Mouse (Mus musculus) MN1 (cell line): ENCODE results near the gene Creb3l2.
A peak's percentile ranks its signal among the peaks of the same experiment; 100 is the strongest.
"Not testable (repeated sequence)": the region's sequence is repeated elsewhere in the genome, so short reads cannot be mapped to it uniquely, and the experiment has no call there.

Source experiments
- DNase-seq: peaks from one replicate; pipeline ENCODE4 v3.0.0-alpha.2; 2016; ENCODE audit warnings: low spot score

Gene Creb3l2

GRCm38 (mm10) chr6:37409829-37410228, 32.1 kb downstream of the Creb3l2 start:
- DNase-seq: no peak

GRCm38 (mm10) chr6:37407876-37408275, 34.1 kb downstream of the Creb3l2 start:
- DNase-seq: no peak

DNA sequence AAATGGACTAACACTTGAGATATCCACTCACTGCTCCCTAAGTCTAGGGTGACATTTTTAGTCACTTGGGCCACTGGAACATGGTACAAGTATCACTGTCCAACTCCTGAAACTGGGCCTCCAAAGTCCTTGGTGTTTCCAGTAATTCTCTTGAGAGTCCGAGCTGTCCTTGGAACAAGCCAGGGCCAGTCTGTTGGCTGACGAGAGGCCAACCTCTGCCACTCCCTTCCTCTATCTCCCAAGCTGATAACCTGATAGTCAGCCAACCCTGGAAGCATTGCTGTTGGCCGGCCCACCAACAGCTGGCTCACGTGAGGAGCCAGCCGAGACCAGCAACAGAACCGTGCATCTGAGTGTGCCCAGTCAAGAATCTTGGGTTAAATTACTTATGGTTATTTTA, 35.0 kb downstream of the Creb3l2 start:
- DNase-seq: no peak

- DNase-seq: no peak
Observed at GRCm38 (mm10) chr6:37406018-37406417, 35.9 kb downstream of the Creb3l2 start.

DNA sequence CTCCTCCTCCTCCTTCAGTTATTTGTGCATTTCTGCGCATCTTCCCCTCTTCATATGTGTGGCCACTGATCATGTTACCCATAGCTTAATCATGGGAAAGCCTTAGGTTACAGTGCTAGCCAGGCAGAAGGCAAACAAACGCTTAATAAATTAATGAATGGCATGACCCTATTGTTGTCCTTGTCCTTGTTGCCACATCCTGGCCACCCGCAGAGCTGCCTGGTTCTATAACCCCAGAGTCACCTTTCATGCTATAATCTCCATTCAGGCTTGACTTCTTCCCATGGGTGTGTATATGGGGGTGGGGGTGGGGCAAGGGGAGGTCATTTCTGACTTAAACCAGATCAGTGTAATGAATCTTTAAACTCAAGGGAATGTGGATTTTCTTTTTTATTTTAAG, 37.6 kb downstream of the Creb3l2 start:
- DNase-seq: no peak

DNA sequence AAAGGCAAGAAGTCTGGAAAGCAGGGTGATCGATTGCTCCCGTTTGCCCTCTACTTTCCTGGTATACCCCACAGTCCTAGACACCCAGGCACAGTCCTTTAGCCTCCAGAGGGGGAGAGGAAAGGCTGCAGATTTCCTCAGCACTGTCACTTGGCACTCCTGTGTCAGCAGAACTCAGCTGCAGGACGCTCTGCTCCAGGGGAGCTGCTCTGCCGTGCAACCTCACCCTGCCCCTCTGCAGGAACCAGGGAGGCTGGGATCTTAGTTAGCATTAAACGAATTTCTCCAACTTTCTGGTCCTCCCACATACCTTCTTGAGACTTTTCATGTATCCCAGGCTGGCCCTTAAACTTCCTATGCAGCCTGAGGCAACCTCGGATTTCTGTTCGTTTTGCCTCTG, 40.0 kb downstream of the Creb3l2 start:
- no peak for DNase-seq

DNA sequence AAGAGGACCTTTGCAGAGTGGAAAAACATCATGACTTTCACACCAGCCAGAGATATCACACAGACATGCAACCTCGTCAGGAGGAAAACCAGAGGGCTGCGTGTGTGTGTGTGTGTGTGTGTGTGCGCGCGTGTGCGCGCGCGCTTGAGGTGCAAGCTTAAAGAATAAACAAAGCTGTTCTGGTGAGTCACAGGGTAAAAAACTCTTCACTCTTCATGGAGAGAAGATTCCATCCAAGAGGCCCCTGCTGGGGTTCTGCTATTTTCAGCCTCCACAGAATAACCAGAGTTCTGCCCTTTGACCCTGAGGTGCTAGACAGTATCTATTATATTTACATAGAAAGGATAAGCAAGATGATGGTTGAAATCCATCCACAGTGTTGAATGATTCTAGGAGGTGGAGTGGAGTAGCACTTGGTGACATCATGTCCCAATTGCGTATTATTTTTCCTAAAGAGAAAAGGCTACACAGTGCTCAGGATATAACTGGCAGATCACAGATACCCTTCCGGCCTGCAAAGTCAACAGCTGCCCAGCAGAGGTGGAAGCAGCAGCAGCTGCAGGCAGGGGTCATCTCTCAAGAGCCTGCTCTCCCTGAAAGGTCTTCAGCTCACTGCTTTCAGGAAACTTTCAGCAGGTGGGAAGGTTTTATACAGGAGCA, 41.0 kb downstream of the Creb3l2 start:
- DNase-seq: peak; percentile 39

GRCm38 (mm10) chr6:37400167-37400566, 41.8 kb downstream of the Creb3l2 start:
- no peak for DNase-seq

GRCm38 (mm10) chr6:37398943-37399342, 43.0 kb downstream of the Creb3l2 start:
- DNase-seq: peak; percentile 80

DNA sequence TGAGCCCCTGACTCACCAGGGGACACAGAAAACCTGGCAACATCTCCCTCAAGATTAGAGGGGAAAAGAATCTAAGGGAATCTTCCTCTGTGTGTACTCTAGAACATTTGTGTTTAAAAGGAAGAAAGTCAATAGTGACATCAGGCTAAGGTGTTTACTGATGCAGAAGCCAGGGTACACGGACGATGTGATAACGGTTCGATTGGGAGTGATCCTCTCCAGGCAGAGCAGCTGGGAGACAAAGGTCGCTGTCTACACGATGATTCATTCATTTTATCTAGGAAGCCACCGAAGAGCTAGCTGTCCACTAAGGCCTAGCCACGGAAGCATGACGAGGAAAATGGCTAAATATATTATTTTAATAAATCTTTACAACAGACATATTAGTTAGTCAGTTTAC, 44.0 kb downstream of the Creb3l2 start:
- peak; percentile 18 for DNase-seq

- no peak for DNase-seq
Observed at GRCm38 (mm10) chr6:37397254-37397653, 44.7 kb downstream of the Creb3l2 start.

DNA sequence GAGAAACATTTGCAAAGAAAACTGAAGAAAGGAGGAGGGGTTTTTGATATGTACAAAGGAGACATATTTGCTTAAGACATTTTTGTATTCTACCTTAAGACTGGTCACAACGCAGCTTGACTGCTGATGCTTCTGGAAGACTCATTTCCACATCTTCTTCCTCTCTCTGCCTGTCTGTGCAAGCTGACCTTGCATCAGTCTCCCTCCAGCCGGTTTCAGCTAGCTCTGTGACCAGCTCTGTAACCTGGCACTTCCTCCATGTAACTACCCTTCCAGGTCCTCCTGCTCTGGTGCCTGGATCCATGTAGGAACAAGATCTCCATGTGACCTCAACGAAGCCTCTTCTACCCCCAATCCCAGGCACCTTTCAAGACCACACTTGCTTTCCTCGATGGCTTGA, 45.8 kb downstream of the Creb3l2 start:
- no peak for DNase-seq

DNA sequence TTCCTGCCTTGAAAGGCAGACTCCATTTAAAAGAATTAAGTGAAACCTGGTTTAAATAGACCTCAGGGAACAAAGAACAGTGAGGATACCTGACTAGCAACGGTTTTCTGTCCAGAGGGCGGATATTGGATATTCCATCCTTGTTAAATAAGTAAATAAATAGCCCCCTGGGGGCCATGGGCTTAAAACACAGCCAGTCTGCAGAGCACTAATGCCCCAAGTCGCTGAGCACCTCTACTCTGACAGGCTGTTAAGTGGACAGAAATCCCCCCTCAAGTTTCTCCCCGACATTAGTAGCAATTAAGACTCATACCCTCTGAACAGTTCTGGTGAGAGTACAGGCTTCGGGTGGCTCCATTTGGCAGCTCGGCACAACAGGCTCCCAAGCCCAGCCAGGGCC, 48.7 kb downstream of the Creb3l2 start:
- DNase-seq: no peak

- no peak for DNase-seq
Observed at GRCm38 (mm10) chr6:37392262-37392661, 49.7 kb downstream of the Creb3l2 start.

GRCm38 (mm10) chr6:37391313-37391712, 50.6 kb downstream of the Creb3l2 start:
- DNase-seq: no peak

DNA sequence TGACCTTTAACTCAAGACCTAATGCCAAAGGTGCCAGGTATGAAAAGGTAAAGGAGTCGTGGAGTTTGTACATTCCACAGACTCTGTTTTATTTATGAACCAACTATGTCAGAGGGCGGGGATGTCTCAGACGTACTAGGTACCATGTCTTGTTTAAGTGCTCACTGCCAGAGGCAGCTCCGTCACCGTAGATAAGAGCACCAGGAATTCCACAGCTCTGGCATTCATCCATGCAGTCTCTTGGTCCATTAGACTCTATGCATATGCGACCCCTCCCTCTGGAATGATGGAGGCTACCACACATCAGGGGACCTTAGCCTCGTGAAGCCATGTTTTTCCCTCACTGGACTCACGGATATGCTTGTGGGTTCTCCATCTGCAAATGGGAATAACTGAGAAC, 53.0 kb downstream of the Creb3l2 start:
- DNase-seq: no peak

DNA sequence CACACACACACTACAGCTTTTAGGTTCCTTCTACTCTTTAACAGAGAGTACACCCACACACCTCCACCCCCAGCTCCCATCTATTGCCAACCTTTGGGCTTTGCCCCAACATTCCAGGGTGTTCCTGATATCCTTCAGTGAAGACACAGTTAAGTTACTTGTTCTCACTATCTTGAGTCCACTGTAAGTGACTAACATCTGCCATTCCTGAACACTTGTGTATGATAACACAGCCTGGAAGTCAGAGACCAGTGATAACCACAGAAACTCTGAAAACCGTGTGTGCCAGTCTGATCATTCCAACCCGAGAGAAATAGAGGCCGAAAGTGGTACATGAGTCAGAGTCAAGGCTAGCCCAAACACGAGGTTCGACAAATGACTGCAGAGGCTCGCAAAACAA, 53.4 kb downstream of the Creb3l2 start:
- no peak for DNase-seq

GRCm38 (mm10) chr6:37387281-37387680, 54.7 kb downstream of the Creb3l2 start:
- DNase-seq: no peak

DNA sequence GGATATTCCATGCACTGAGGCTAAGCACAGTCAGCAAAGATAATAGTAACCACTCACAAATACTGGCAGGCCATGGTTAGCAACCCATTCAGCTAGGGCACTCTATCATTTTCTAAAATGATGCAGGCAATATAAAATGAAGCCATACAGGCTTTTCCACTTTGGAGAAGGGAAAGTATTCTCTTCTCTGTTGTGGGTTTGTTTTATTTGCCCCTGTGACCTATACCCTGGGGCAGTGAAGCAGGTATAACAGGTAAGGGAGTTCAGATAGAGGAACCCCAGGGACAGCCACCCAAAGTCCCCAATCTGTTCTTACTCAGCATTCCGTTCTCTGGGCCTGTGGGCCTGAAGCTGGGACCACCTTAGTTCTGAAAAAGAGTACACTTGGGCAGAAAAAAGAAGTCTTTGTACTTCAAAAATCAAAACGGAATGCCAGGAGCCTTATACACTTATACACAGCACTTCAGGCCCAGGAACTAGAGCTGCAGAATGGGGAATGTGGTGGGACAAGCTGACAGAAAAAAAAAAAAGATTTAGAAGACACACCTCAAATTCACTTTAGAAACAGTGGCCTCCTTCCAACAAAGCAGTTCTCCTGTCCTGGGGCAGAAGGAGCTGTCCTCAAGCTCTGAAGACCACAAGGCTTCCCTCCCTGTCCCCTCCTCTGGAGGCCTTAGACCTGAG, 56.2 kb downstream of the Creb3l2 start:
- no peak for DNase-seq

GRCm38 (mm10) chr6:37382761-37383160, 59.2 kb downstream of the Creb3l2 start:
- DNase-seq: no peak

GRCm38 (mm10) chr6:37377836-37378580, 63.9 kb downstream of the Creb3l2 start:
- no peak for DNase-seq

DNA sequence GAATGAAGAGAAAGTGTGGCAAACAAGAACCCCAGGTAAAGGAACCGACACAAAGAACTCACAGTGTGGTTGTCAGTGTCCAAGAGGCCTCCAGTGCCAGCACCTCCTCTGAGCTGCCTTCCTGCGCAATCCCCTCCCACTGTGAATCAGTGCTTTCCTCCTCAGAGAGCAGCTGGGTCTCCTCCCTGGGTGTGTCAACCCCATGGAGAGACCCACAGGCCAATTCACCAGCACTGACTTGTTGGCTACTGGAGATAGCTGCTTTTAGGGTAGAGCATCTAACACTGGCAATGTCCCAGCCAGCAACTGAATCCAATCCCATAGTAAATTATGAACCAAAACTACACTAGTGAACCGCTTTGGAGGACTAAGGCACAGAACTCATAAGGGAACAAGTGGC, 64.6 kb downstream of the Creb3l2 start:
- not testable (repeated sequence) for DNase-seq

DNA sequence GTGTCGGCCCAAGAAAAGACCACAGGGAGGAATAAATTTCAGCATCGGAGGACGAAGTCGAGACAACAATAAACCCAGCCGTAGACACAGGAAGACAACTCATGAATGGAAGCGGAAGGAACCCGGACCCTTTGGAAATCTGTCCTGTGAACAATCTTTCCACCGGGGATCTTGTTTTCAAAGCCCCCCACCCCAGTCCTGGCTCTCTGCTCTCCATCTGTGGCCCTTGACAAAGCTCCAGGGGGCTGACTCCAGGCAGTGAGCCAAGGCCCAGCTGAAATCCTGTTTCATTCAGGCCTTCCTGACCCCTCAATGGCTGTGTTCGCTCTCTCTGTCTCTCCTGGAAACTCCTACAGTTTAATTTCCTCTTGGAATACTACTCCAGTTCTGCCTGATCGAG, 66.5 kb downstream of the Creb3l2 start:
- DNase-seq: no peak
